Mouse (Mus musculus): Measurements from ENCODE around the gene Mfsd13b.

DNA sequence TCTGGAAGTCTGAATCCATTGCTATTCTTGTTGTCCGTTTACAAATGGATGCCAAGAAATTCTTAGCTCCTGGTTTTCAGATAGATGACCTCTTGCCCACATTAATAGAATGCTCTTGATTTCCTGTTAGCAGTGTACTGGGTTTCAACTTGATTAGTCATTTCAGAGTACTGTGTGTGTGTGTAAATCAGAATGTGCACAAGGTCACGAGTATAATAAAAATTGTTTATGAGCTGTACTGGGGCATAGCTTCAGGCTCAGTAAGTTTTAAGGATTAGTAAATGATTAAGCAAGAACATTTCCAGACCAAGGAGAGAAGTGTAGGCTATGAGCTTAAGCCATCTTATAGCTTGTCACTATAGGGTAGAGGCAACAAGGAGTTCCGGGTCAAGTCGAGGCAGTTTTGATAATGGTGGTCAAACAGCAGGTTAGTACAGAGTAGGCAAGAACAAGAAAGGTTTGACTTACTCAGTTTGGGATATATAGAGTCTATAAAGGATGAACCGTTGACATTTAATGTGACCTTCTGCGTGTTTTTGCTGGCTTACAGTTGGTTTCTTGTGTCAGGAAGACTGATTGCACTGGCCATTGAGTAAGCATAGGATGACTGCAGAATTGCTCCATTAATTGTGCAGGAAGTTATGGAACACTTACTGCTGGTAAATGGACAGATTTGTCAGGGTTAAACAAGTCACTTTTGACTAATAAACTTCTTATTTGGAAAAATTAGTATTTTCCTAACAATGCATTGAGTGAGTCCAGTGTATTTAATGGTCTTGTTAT lies 63.6 kb downstream of the Mfsd13b start:
- no peak for TF ChIP-seq CTCF (IDR thresholded peaks at IDR 0.05; ENCODE audit: low read depth, low read length)
- no peak for TF ChIP-seq POLR2A (IDR thresholded peaks at IDR 0.05; ENCODE audit: borderline replicate concordance, low read depth, low read length)
